Mouse (Mus musculus): ENCODE data around the gene Gm5105. TPM values are rescaled to one million over a fixed set of nuclear protein-coding genes. Genes with fewer than 3 reads are reported as not detected.

The Gm5105 gene
- total and polyA plus RNA-seq, 2 experiments: not detected

GRCm38 (mm10) chr3:138049555-138049954 is 17.6 kb downstream of the Gm5105 start:
- TF ChIP-seq CTCF (IDR thresholded peaks at IDR 0.05; ENCODE audit: low read depth, low read length): no peak
- TF ChIP-seq POLR2A (IDR thresholded peaks at IDR 0.05; ENCODE audit: extremely low read depth, insufficient read depth, low read length): no peak
- Histone ChIP-seq H3K36me3 (ENCODE audit: control insufficient read depth, insufficient read depth, low read length) (no peaks in the 10 kb centered on the region), H3K27ac (replicated peaks; ENCODE audit: insufficient read depth, low read depth, low read length) (no peak overlapping the region), H3K9ac (ENCODE audit: low read depth, low read length) (no peak overlapping the region), H3K4me3 (ENCODE audit: insufficient read depth, low read depth, low read length) (no peak overlapping the region), H3K4me1 (ENCODE audit: control insufficient read depth, insufficient read depth, low read length) (no peaks in the 10 kb centered on the region), H3K79me2 (ENCODE audit: control insufficient read depth, insufficient read depth, low read length) (no peaks in the 10 kb centered on the region), H3K27me3 (ENCODE audit: control insufficient read depth, insufficient read depth, low read length) (no peaks in the 10 kb centered on the region)
- no peak for DNase-seq (ENCODE audit: extremely low read depth, low read depth, low spot score)
- WGBS: 86% methylated on average over 6 of the region's 6 CpGs

- DNase-seq (ENCODE audit: extremely low read depth, low read depth, low spot score): no peak
- H3K4me1 ChIP-seq (ENCODE audit: control insufficient read depth, insufficient read depth, low read length): no peaks in the 10 kb centered on the region
- no peak for TF ChIP-seq POLR2A (IDR thresholded peaks at IDR 0.05; ENCODE audit: extremely low read depth, insufficient read depth, low read length)
- TF ChIP-seq CTCF (IDR thresholded peaks at IDR 0.05; ENCODE audit: low read depth, low read length): no peak
- H3K79me2 ChIP-seq (ENCODE audit: control insufficient read depth, insufficient read depth, low read length): no peaks in the 10 kb centered on the region
- no peaks in the 10 kb centered on the region for H3K36me3 ChIP-seq (ENCODE audit: control insufficient read depth, insufficient read depth, low read length)
- no peaks in the 10 kb centered on the region for H3K27me3 ChIP-seq (ENCODE audit: control insufficient read depth, insufficient read depth, low read length)
- no peak overlapping the region for H3K9ac ChIP-seq (ENCODE audit: low read depth, low read length)
- WGBS: 84% methylated on average over 7 of the region's 7 CpGs
- no peak overlapping the region for H3K4me3 ChIP-seq (ENCODE audit: insufficient read depth, low read depth, low read length)
- no peak overlapping the region for H3K27ac ChIP-seq (replicated peaks; ENCODE audit: insufficient read depth, low read depth, low read length)
Measured at GRCm38 (mm10) chr3:138043316-138043715, 23.9 kb downstream of the Gm5105 start.

- no peak for TF ChIP-seq CTCF (IDR thresholded peaks at IDR 0.05; ENCODE audit: low read depth, low read length)
- no peak for TF ChIP-seq POLR2A (IDR thresholded peaks at IDR 0.05; ENCODE audit: extremely low read depth, insufficient read depth, low read length)
- Histone ChIP-seq H3K9ac (ENCODE audit: low read depth, low read length) (no peak overlapping the region), H3K79me2 (ENCODE audit: control insufficient read depth, insufficient read depth, low read length) (no peaks in the 10 kb centered on the region), H3K27me3 (ENCODE audit: control insufficient read depth, insufficient read depth, low read length) (no peaks in the 10 kb centered on the region), H3K27ac (replicated peaks; ENCODE audit: insufficient read depth, low read depth, low read length) (no peak overlapping the region), H3K36me3 (ENCODE audit: control insufficient read depth, insufficient read depth, low read length) (no peaks in the 10 kb centered on the region), H3K4me3 (ENCODE audit: insufficient read depth, low read depth, low read length) (no peak overlapping the region), H3K4me1 (ENCODE audit: control insufficient read depth, insufficient read depth, low read length) (no peaks in the 10 kb centered on the region)
- no peak for DNase-seq (ENCODE audit: extremely low read depth, low read depth, low spot score)
- WGBS: 81% methylated on average over 3 of the region's 3 CpGs
Measured at GRCm38 (mm10) chr3:138041591-138042301, 25.4 kb downstream of the Gm5105 start.

- TF ChIP-seq CTCF (IDR thresholded peaks at IDR 0.05; ENCODE audit: low read depth, low read length): no peak
- TF ChIP-seq POLR2A (IDR thresholded peaks at IDR 0.05; ENCODE audit: extremely low read depth, insufficient read depth, low read length): no peak
- Histone ChIP-seq H3K4me1 (ENCODE audit: control insufficient read depth, insufficient read depth, low read length) (no peaks in the 10 kb centered on the region), H3K9ac (ENCODE audit: low read depth, low read length) (no peak overlapping the region), H3K36me3 (ENCODE audit: control insufficient read depth, insufficient read depth, low read length) (no peaks in the 10 kb centered on the region), H3K27me3 (ENCODE audit: control insufficient read depth, insufficient read depth, low read length) (no peaks in the 10 kb centered on the region), H3K27ac (replicated peaks; ENCODE audit: insufficient read depth, low read depth, low read length) (no peak overlapping the region), H3K4me3 (ENCODE audit: insufficient read depth, low read depth, low read length) (no peak overlapping the region), H3K79me2 (ENCODE audit: control insufficient read depth, insufficient read depth, low read length) (no peaks in the 10 kb centered on the region)
- DNase-seq (ENCODE audit: extremely low read depth, low read depth, low spot score): no peak
- 78% methylated on average over 2 of the region's 2 CpGs for WGBS
Measured at GRCm38 (mm10) chr3:138040938-138041337, 26.2 kb downstream of the Gm5105 start.

- Histone ChIP-seq H3K36me3 (ENCODE audit: control insufficient read depth, insufficient read depth, low read length) (no peaks in the 10 kb centered on the region), H3K4me1 (ENCODE audit: control insufficient read depth, insufficient read depth, low read length) (no peaks in the 10 kb centered on the region), H3K4me3 (ENCODE audit: insufficient read depth, low read depth, low read length) (no peak overlapping the region), H3K27ac (replicated peaks; ENCODE audit: insufficient read depth, low read depth, low read length) (no peak overlapping the region), H3K79me2 (ENCODE audit: control insufficient read depth, insufficient read depth, low read length) (no peaks in the 10 kb centered on the region), H3K9ac (ENCODE audit: low read depth, low read length) (no peak overlapping the region), H3K27me3 (ENCODE audit: control insufficient read depth, insufficient read depth, low read length) (no peaks in the 10 kb centered on the region)
- DNase-seq (ENCODE audit: extremely low read depth, low read depth, low spot score): no peak
- TF ChIP-seq POLR2A (IDR thresholded peaks at IDR 0.05; ENCODE audit: extremely low read depth, insufficient read depth, low read length): no peak
- no peak for TF ChIP-seq CTCF (IDR thresholded peaks at IDR 0.05; ENCODE audit: low read depth, low read length)
- WGBS: 59% methylated on average over 6 of the region's 6 CpGs
Measured at GRCm38 (mm10) chr3:138033986-138034385, 33.2 kb downstream of the Gm5105 start.

- 85% methylated on average over 6 of the region's 6 CpGs for WGBS
- DNase-seq (ENCODE audit: extremely low read depth, low read depth, low spot score): no peak
- no peak overlapping the region for H3K9ac ChIP-seq (ENCODE audit: low read depth, low read length)
- H3K27me3 ChIP-seq (ENCODE audit: control insufficient read depth, insufficient read depth, low read length): no peaks in the 10 kb centered on the region
- no peaks in the 10 kb centered on the region for H3K79me2 ChIP-seq (ENCODE audit: control insufficient read depth, insufficient read depth, low read length)
- no peak for TF ChIP-seq POLR2A (IDR thresholded peaks at IDR 0.05; ENCODE audit: extremely low read depth, insufficient read depth, low read length)
- TF ChIP-seq CTCF (IDR thresholded peaks at IDR 0.05; ENCODE audit: low read depth, low read length): no peak
- no peak overlapping the region for H3K4me3 ChIP-seq (ENCODE audit: insufficient read depth, low read depth, low read length)
- no peaks in the 10 kb centered on the region; the same call in 1 of the 2 replicates for H3K4me1 ChIP-seq (ENCODE audit: control insufficient read depth, insufficient read depth, low read length)
- no peak overlapping the region for H3K27ac ChIP-seq (replicated peaks; ENCODE audit: insufficient read depth, low read depth, low read length)
- H3K36me3 ChIP-seq (ENCODE audit: control insufficient read depth, insufficient read depth, low read length): no peaks in the 10 kb centered on the region
Measured at GRCm38 (mm10) chr3:138030563-138030962, 36.6 kb downstream of the Gm5105 start.
